Mouse (Mus musculus) G1E (cell line): Measurements from ENCODE around the gene Rab43.

Source experiments
- CTCF ChIP-seq: IDR thresholded peaks from 2 replicates; pipeline ENCODE4 v1.5.1; 2012; ENCODE audit warnings: low read depth, low read length, inconsistent platforms, mixed read lengths
- GATA1 ChIP-seq: IDR thresholded peaks from 2 replicates; pipeline ENCODE4 v1.6.1; 2012; ENCODE audit warnings: borderline replicate concordance, low read length, inconsistent platforms, mixed read lengths
- GATA2 ChIP-seq: IDR thresholded peaks from 2 replicates; pipeline ENCODE4 v1.6.1; 2012; ENCODE audit warnings: low read depth, low read length, inconsistent platforms, borderline replicate concordance

DNA sequence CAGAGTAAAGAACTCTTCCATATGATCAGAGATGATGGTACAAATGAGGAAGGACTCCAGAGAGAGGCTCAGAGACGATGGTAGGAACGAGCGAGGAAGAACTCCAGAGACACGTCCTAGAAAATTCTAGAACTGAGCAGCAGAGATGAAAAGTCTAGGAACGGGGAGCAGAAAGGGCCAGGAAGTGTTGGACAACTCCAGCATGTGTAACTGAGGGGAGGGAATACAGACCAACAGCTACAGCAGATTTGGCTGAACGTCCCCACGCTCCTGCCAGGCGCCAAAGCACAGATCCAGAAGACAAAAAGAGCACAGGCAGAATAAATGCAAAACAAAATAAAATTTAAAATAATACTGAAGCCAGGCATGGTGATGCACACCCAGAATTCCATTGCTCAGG lies 55.1 kb downstream of the Rab43 start:
- TF ChIP-seq CTCF (no peak), GATA1 (no peak), GATA2 (no peak)
